Mouse (Mus musculus) kidney, adult 2 months (tissue): ENCODE data around the gene Hormad2. TPM values are rescaled to one million over a fixed set of nuclear protein-coding genes. Genes with fewer than 3 reads are reported as not detected.

Experiments
- DNase-seq: peaks from one replicate; pipeline ENCODE4 v3.0.0; 2021
- H3K27ac ChIP-seq: fragments of 200-500 bp; 2 replicates; pipeline ENCODE4 v1.5.1; 2012; ENCODE audit warnings: low read depth, low read length, control low read depth, inconsistent platforms; ENCODE audit not compliant: insufficient read depth
- H3K27me3 ChIP-seq: fragments of 200-500 bp; replicated peaks from 2 replicates; pipeline ENCODE4 v1.6.1; 2012; ENCODE audit warnings: mild to moderate bottlenecking, moderate library complexity, low read length, inconsistent platforms; ENCODE audit not compliant: control insufficient read depth, insufficient read depth
- H3K36me3 ChIP-seq: fragments of 200-500 bp; 2 replicates; pipeline ENCODE4 v1.6.1; 2012; ENCODE audit warnings: mild to moderate bottlenecking, moderate library complexity, low read length, inconsistent platforms; ENCODE audit not compliant: control insufficient read depth, insufficient read depth
- H3K4me1 ChIP-seq: fragments of 200-500 bp; 2 replicates; pipeline ENCODE4 v1.6.1; 2011; ENCODE audit warnings: low read length; ENCODE audit not compliant: control insufficient read depth, insufficient read depth
- H3K4me3 ChIP-seq: fragments of 200-500 bp; 2 replicates; pipeline ENCODE4 v1.5.1; 2011; ENCODE audit warnings: mild to moderate bottlenecking, low read depth, low read length, control low read depth; ENCODE audit not compliant: insufficient read depth
- CTCF ChIP-seq: fragments of 200-500 bp; conservative IDR thresholded peaks from 2 replicates; pipeline ENCODE4 v1.5.1; 2011; ENCODE audit warnings: low read depth, mild to moderate bottlenecking, control low read depth, low read length, moderate library complexity, mixed read lengths; ENCODE audit not compliant: insufficient read depth, insufficient read length
- POLR2A ChIP-seq: fragments of 200-500 bp; IDR thresholded peaks from one replicate; pipeline ENCODE4 v1.6.1; 2011; ENCODE audit warnings: low read depth, low read length, control low read depth
- WGBS: fragments of 180-500 bp; shearing (Covaris S2); methylation state at CpG from one replicate; pipeline ENCODE4 v1.1.7; 2018; 5-methylcytosine and 5-hydroxymethylcytosine counted together
- polyA plus RNA-seq: library from polyadenylated mRNA; depleted of rRNA; stranded (reverse); fragments of >200 nt; gene quantifications from 2 replicates; pipeline ENCODE4 v1.2.3, GENCODE M21; 2012

The Hormad2 gene
- polyA plus RNA-seq, 1 experiment, result not detected

- Histone ChIP-seq H3K27ac (no peak overlapping the region), H3K4me1 (no peaks in the 10 kb centered on the region), H3K4me3 (no peak overlapping the region), H3K27me3 (no peaks in the 10 kb centered on the region), H3K36me3 (no peaks in the 10 kb centered on the region)
- WGBS, result 71% methylated on average over 4 of the region's 4 CpGs
- TF ChIP-seq CTCF, result no peak
- DNase-seq, result no peak
These were observed 120.0 kb downstream of the Hormad2 start for GRCm38 (mm10) chr11:4320876-4321275.

DNA sequence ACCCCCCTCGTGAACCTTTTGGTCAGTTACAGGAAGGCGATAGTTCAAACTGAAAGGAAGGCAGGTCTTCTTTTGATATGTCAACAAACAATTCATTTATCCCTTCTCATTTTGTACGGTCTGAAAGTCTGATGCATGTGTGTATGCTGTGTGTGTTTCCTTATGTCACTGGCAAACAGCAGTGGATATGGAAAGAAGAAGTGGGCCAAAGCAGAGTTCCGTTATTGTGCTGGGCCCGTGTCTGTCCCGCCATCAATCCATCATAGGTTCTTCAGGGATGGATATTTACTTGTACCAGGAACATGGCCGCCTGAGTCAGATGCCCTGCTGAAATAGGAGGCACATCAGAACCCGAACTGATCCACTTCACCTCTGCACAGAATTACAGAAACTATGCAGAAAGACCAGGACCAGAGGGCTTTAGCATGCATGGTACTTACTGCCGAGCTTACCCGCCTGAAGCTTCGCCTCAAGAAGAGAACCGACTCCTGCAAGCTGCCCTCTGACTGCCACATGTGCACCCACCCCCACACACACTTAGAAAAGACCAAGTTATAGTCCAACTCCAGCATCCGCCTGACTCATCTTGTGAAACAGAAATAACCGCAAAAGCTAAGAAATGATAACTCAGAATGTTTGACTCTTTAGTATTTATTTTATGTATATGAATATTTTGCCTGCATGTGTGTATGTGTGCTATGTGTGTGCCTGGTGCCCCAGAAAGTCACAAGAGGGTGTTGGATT, 121.5 kb downstream of the Hormad2 start:
- no peaks in the 10 kb centered on the region for H3K27me3 ChIP-seq
- WGBS, result 84% methylated on average over 14 of the region's 14 CpGs
- no peak overlapping the region for H3K4me3 ChIP-seq
- H3K27ac ChIP-seq, result no peak overlapping the region
- no peak for TF ChIP-seq CTCF
- no peak for TF ChIP-seq POLR2A
- DNase-seq, result no peak
- H3K4me1 ChIP-seq, result no peaks in the 10 kb centered on the region
- H3K36me3 ChIP-seq, result no peaks in the 10 kb centered on the region

DNA sequence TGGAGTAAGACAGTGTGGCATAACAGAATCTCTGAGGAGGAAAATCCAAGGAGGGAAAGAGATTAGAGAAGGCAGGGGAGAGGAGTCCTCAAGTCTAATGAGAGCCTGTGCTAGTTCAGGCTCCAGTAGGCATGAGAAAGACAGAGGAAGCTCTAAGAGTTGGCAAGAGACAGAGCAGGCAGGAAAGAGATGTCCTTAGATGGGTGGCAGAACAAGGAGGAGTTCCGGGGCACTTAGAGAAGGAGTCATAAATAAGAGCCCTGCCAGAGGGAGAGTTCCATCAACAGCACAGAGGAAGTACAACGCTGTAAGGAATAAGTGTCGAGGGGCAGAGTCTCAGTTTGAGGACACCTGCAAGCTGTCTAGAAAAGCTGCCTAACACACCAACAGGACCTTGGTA, 122.9 kb downstream of the Hormad2 start:
- DNase-seq, result no peak
- TF ChIP-seq POLR2A (no peak), CTCF (no peak)
- WGBS, result 27% methylated on average over 3 of the region's 3 CpGs
- H3K27me3 ChIP-seq, result no peaks in the 10 kb centered on the region
- no peak overlapping the region for H3K4me3 ChIP-seq
- no peaks in the 10 kb centered on the region for H3K4me1 ChIP-seq
- no peaks in the 10 kb centered on the region for H3K36me3 ChIP-seq
- H3K27ac ChIP-seq, result no peak overlapping the region

- DNase-seq, result no peak
- no peak for TF ChIP-seq POLR2A
- no peak for TF ChIP-seq CTCF
- no peaks in the 10 kb centered on the region for H3K27me3 ChIP-seq
- H3K27ac ChIP-seq, result no peak overlapping the region
- no peaks in the 10 kb centered on the region for H3K36me3 ChIP-seq
- 81% methylated on average over 5 of the region's 5 CpGs for WGBS
- H3K4me3 ChIP-seq, result no peak overlapping the region
- no peaks in the 10 kb centered on the region for H3K4me1 ChIP-seq
These were observed 123.6 kb downstream of the Hormad2 start for GRCm38 (mm10) chr11:4317287-4317686.

DNA sequence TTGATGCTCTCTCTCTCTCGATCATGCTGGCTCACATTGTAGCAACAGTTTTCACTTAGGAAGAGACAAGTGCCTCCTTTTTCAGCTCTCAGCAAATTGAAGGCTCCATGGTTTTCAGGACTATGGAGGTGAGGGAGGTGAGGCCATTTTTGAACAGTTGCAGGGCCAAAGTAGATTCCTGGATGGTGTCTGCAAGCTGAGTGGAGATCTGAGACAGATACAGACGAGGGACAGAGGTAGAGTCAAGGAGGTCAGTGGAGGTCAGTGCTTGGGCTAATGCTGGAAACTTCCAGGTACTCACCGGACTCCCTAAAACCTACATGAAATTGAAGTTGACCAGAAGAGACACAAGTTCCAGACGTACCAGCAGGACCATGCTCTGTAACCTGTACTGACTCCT, 128.7 kb downstream of the Hormad2 start:
- no peaks in the 10 kb centered on the region for H3K36me3 ChIP-seq
- 90% methylated on average over 4 of the region's 4 CpGs for WGBS
- TF ChIP-seq CTCF (no peak), POLR2A (no peak)
- no peak overlapping the region for H3K4me3 ChIP-seq
- H3K4me1 ChIP-seq, result no peaks in the 10 kb centered on the region
- H3K27ac ChIP-seq, result no peak overlapping the region
- no peak for DNase-seq
- H3K27me3 ChIP-seq, result no peaks in the 10 kb centered on the region

DNA sequence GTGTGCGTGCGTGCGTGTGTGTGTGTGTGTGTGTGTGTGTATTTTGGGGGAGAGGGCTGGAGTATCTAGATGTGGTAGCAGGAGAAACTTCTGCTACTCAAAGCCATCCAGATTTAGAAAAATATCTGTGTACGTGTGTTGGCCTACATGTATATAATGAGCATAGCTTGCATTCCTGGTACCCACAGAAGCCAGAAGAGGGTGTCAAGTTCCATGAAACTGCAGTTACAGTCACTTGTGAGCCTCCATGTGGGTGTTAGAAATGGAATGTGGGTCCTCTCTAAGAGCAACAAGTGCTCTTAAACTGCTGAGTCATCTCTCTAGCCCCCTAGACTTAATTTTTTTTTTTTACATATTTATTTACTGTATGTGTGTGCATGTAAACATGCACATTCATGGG, 130.6 kb downstream of the Hormad2 start:
- no peak overlapping the region for H3K27ac ChIP-seq
- no peaks in the 10 kb centered on the region for H3K36me3 ChIP-seq
- WGBS, result 94% methylated on average over 4 of the region's 4 CpGs
- TF ChIP-seq CTCF (no peak), POLR2A (no peak)
- H3K4me1 ChIP-seq, result no peaks in the 10 kb centered on the region
- H3K27me3 ChIP-seq, result no peaks in the 10 kb centered on the region
- H3K4me3 ChIP-seq, result no peak overlapping the region
- DNase-seq, result no peak

- 89% methylated on average over 4 of the region's 4 CpGs for WGBS
- H3K4me3 ChIP-seq, result no peak overlapping the region
- no peaks in the 10 kb centered on the region for H3K27me3 ChIP-seq
- H3K36me3 ChIP-seq, result no peaks in the 10 kb centered on the region
- no peak for DNase-seq
- no peak overlapping the region for H3K27ac ChIP-seq
- TF ChIP-seq POLR2A (no peak), CTCF (no peak)
- H3K4me1 ChIP-seq, result no peaks in the 10 kb centered on the region
These were observed 131.3 kb downstream of the Hormad2 start for GRCm38 (mm10) chr11:4309613-4310012.
